In genomic region chr2:25292856-25293255, GRCm38 (mm10) we compare ENCODE assay signal across 8 mouse cellular contexts. TPM values are rescaled to one million over a fixed set of nuclear protein-coding genes. Genes with fewer than 3 reads are reported as not detected.
DNase-seq lines count a peak whose midpoint lies in the region; ATAC-seq and TF ChIP-seq lines count a peak whose summit lies in the region.

No protein-coding gene starts in this region.

- no peak for TF ChIP-seq POLR2A in kidney, adult 2 months (IDR thresholded peaks at IDR 0.05; ENCODE audit: low read depth, low read length)

- H3K27me3 ChIP-seq in kidney, adult 2 months (replicated peaks; ENCODE audit: control insufficient read depth, insufficient read depth, low read length) = no peaks in the 10 kb centered on the region; the same call in 1 of the 2 replicates
- peaks cover 62% of the 10 kb centered on the region for H3K27me3 ChIP-seq in kidney, embryonic 16.5 days (ENCODE audit: insufficient read depth, low read length)
- peaks cover 100% of the 10 kb centered on the region for H3K27me3 ChIP-seq in heart, embryonic 12.5 days (replicated peaks)
- H3K27me3 ChIP-seq in stomach, embryonic 15.5 days (replicated peaks) = peaks cover 61% of the 10 kb centered on the region

- H3K9me3 ChIP-seq in kidney, embryonic 16.5 days (ENCODE audit: low read length) = no peaks in the 10 kb centered on the region
- no peaks in the 10 kb centered on the region for H3K9me3 ChIP-seq in heart, embryonic 12.5 days (replicated peaks)
- H3K9me3 ChIP-seq in stomach, embryonic 15.5 days = no peaks in the 10 kb centered on the region

- ATAC-seq in kidney, embryonic 16.5 days (ENCODE audit: low FRiP score, low TSS enrichment) = no peak
- ATAC-seq in heart, embryonic 12.5 days (ENCODE audit: insufficient number of reproducible peaks, low FRiP score) = no peak
- ATAC-seq in megakaryocyte progenitor cell, adult 5-6 weeks (replicated peaks; ENCODE audit: poor library complexity) = peak; percentile 78
- no peak for ATAC-seq in stomach, embryonic 15.5 days (ENCODE audit: insufficient read depth, low FRiP score, low read depth)

- H3K27ac ChIP-seq in kidney, adult 2 months (ENCODE audit: insufficient read depth, low read depth, low read length) = no peak overlapping the region
- H3K27ac ChIP-seq in kidney, embryonic 16.5 days (ENCODE audit: low read length) = no peak overlapping the region
- no peak overlapping the region for H3K27ac ChIP-seq in heart, embryonic 12.5 days (ENCODE audit: poor library complexity, severe bottlenecking)
- H3K27ac ChIP-seq in stomach, embryonic 15.5 days = no peak overlapping the region

- no peak overlapping the region for H3K4me2 ChIP-seq in kidney, embryonic 16.5 days (replicated peaks; ENCODE audit: low read depth, low read length)
- H3K4me2 ChIP-seq in heart, embryonic 12.5 days = peak overlapping the region; percentile 64
- H3K4me2 ChIP-seq in stomach, embryonic 15.5 days = peak overlapping the region; percentile 66

- H3K4me1 ChIP-seq in kidney, adult 2 months (ENCODE audit: control insufficient read depth, insufficient read depth, low read length) = 0 out of 2 replicates have a peak, but pooled peaks cover 3% of the 10 kb centered on the region
- peaks cover 24% of the 10 kb centered on the region for H3K4me1 ChIP-seq in kidney, embryonic 16.5 days (ENCODE audit: insufficient read depth, low read length)
- peaks cover 32% of the 10 kb centered on the region for H3K4me1 ChIP-seq in heart, embryonic 12.5 days (replicated peaks)
- peaks cover 33% of the 10 kb centered on the region for H3K4me1 ChIP-seq in stomach, embryonic 15.5 days

- peak; percentile 76 for TF ChIP-seq CTCF in kidney, adult 2 months (conservative IDR thresholded peaks at IDR 0.05; ENCODE audit: insufficient read depth, insufficient read length, low read depth, low read length)

- no peak overlapping the region for H3K9ac ChIP-seq in kidney, embryonic 16.5 days (replicated peaks; ENCODE audit: low read length)
- H3K9ac ChIP-seq in heart, embryonic 12.5 days = no peak overlapping the region
- H3K9ac ChIP-seq in stomach, embryonic 15.5 days = no peak overlapping the region

- DNase-seq in kidney, adult 2 months = peak; percentile 73
- peak; percentile 89 for DNase-seq in NIH3T3 (ENCODE audit: low read depth)
- DNase-seq in cerebellum, postnatal 36 days = peak; percentile 81 to 83
- DNase-seq in kidney, postnatal 4 days = peak; percentile 88 to 89

- no peak overlapping the region for H3K4me3 ChIP-seq in kidney, adult 2 months (ENCODE audit: insufficient read depth, low read depth, low read length)
- H3K4me3 ChIP-seq in kidney, embryonic 16.5 days (ENCODE audit: low read length) = no peak overlapping the region; the same call in 1 of the 2 replicates
- H3K4me3 ChIP-seq in heart, embryonic 12.5 days = no peak overlapping the region
- H3K4me3 ChIP-seq in stomach, embryonic 15.5 days (replicated peaks) = peak overlapping the region; percentile 38

- 0% methylated on average over 1 of the region's 1 CpGs for WGBS in kidney, adult 2 months
- WGBS in kidney, embryonic 16.5 days = 0% methylated on average over 1 of the region's 1 CpGs
- 0% methylated on average over 1 of the region's 1 CpGs for WGBS in heart, embryonic 12.5 days
- 0% methylated on average over 1 of the region's 1 CpGs for WGBS in stomach, embryonic 15.5 days

- no peaks in the 10 kb centered on the region for H3K36me3 ChIP-seq in kidney, adult 2 months (ENCODE audit: control insufficient read depth, insufficient read depth, low read length)
- H3K36me3 ChIP-seq in kidney, embryonic 16.5 days (ENCODE audit: insufficient read depth, low read length) = no peaks in the 10 kb centered on the region
- H3K36me3 ChIP-seq in heart, embryonic 12.5 days = no peaks in the 10 kb centered on the region
- no peaks in the 10 kb centered on the region for H3K36me3 ChIP-seq in stomach, embryonic 15.5 days

RNA-seq across cellular contexts. Expression of gene Lrrc26, which starts 3.1 kb away (rescaled TPM):
- 2.7 and 3.0 TPM in 2 replicates for polyA plus RNA-seq in kidney, adult 2 months (2012; rRNA removed)
- polyA plus RNA-seq in kidney, embryonic 16.5 days (2015; fragmentation: Nextera tagmentation; extraction: Ambion mirVana) = not detected in 2 replicates
- not detected in 2 replicates for polyA plus RNA-seq in heart, embryonic 12.5 days (2016; fragmentation: Nextera tagmentation; extraction: Ambion mirVana)
- not detected in 2 replicates for total RNA-seq in megakaryocyte progenitor cell, adult 5-6 weeks (2015)
- not detected in 2 replicates for total RNA-seq in megakaryocyte progenitor cell, adult 5-6 weeks (2017)
- polyA plus RNA-seq in stomach, embryonic 15.5 days (2015; fragmentation: Nextera tagmentation; extraction: Ambion mirVana) = 4.4 and 6.9 TPM in 2 replicates

RNA-seq across cellular contexts. Expression of gene Tmem210, which starts 4.9 kb away (rescaled TPM):
- polyA plus RNA-seq in kidney, adult 2 months (2012; rRNA removed) = not detected in 2 replicates
- polyA plus RNA-seq in kidney, embryonic 16.5 days (2015; fragmentation: Nextera tagmentation; extraction: Ambion mirVana) = not detected in 2 replicates
- not detected in 2 replicates for polyA plus RNA-seq in heart, embryonic 12.5 days (2016; fragmentation: Nextera tagmentation; extraction: Ambion mirVana)
- total RNA-seq in megakaryocyte progenitor cell, adult 5-6 weeks (2015) = not detected in 2 replicates
- not detected in 2 replicates for total RNA-seq in megakaryocyte progenitor cell, adult 5-6 weeks (2017)
- polyA plus RNA-seq in stomach, embryonic 15.5 days (2015; fragmentation: Nextera tagmentation; extraction: Ambion mirVana) = not detected in 2 replicates

RNA-seq across cellular contexts. Expression of gene Anapc2, which starts 20.6 kb away (rescaled TPM):
- 82.6 and 92.3 TPM in 2 replicates for polyA plus RNA-seq in kidney, adult 2 months (2012; rRNA removed)
- 146 and 152 TPM in 2 replicates for polyA plus RNA-seq in kidney, embryonic 16.5 days (2015; fragmentation: Nextera tagmentation; extraction: Ambion mirVana)
- polyA plus RNA-seq in heart, embryonic 12.5 days (2016; fragmentation: Nextera tagmentation; extraction: Ambion mirVana) = 83.4 and 87.7 TPM in 2 replicates
- 28.3 and 34.4 TPM in 2 replicates for total RNA-seq in megakaryocyte progenitor cell, adult 5-6 weeks (2015)
- 36.5 and 42.4 TPM in 2 replicates for total RNA-seq in megakaryocyte progenitor cell, adult 5-6 weeks (2017)
- polyA plus RNA-seq in stomach, embryonic 15.5 days (2015; fragmentation: Nextera tagmentation; extraction: Ambion mirVana) = 108 and 114 TPM in 2 replicates

RNA-seq across cellular contexts. Expression of gene Ssna1, which starts 20.6 kb away (rescaled TPM):
- polyA plus RNA-seq in kidney, adult 2 months (2012; rRNA removed) = 46.2 and 48.8 TPM in 2 replicates
- polyA plus RNA-seq in kidney, embryonic 16.5 days (2015; fragmentation: Nextera tagmentation; extraction: Ambion mirVana) = 209 and 211 TPM in 2 replicates
- 131 and 133 TPM in 2 replicates for polyA plus RNA-seq in heart, embryonic 12.5 days (2016; fragmentation: Nextera tagmentation; extraction: Ambion mirVana)
- 136 and 148 TPM in 2 replicates for total RNA-seq in megakaryocyte progenitor cell, adult 5-6 weeks (2015)
- 71.3 and 92.7 TPM in 2 replicates for total RNA-seq in megakaryocyte progenitor cell, adult 5-6 weeks (2017)
- polyA plus RNA-seq in stomach, embryonic 15.5 days (2015; fragmentation: Nextera tagmentation; extraction: Ambion mirVana) = 209 TPM in 2 replicates

RNA-seq across cellular contexts. Expression of gene Grin1, which starts 26.1 kb away (rescaled TPM):
- polyA plus RNA-seq in kidney, adult 2 months (2012; rRNA removed) = 0.34 and 0.41 TPM in 2 replicates
- 0.22 and 0.60 TPM in 2 replicates for polyA plus RNA-seq in kidney, embryonic 16.5 days (2015; fragmentation: Nextera tagmentation; extraction: Ambion mirVana)
- 0.44 TPM in 1 of 2 replicates, not detected in the other for polyA plus RNA-seq in heart, embryonic 12.5 days (2016; fragmentation: Nextera tagmentation; extraction: Ambion mirVana)
- not detected in 2 replicates for total RNA-seq in megakaryocyte progenitor cell, adult 5-6 weeks (2015)
- total RNA-seq in megakaryocyte progenitor cell, adult 5-6 weeks (2017) = not detected in 2 replicates
- polyA plus RNA-seq in stomach, embryonic 15.5 days (2015; fragmentation: Nextera tagmentation; extraction: Ambion mirVana) = 1.3 and 1.9 TPM in 2 replicates
